Mouse (Mus musculus) G1E (cell line): ENCODE measurements around the gene Cspg4.

ENCODE experiments used
- CTCF ChIP-seq: IDR thresholded peaks from 2 replicates; pipeline ENCODE4 v1.5.1; 2012; ENCODE audit warnings: low read depth, low read length, inconsistent platforms, mixed read lengths
- GATA1 ChIP-seq: IDR thresholded peaks from 2 replicates; pipeline ENCODE4 v1.6.1; 2012; ENCODE audit warnings: borderline replicate concordance, low read length, inconsistent platforms, mixed read lengths

DNA sequence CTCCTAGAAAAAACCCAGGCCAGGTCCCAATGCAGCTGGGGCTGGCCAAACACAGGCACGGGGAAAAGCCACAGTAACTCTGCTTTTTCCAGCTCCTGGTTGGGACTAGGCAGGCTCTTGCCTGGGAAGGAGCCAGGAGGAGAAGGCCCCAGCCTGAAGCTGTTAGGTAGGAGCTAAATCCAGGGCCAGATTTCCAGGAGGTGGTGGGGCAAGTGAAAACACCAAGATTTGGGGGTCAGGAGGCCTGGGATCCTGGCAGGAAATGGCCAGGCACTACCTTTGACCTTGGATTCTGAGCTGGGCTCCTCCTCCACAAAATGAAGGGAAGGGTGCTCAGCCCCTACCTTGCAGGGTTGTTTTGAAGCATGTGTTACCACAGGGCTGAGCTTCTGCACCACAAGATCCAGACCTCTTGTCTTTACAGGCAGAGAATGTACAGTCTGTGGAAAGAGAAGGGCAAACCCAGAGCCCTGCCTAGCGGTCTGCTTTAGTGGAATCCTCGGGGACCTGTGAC, 560 bp upstream of the Cspg4 start, which contains the start of gene Odf3l1:
- TF ChIP-seq CTCF: no peak
- TF ChIP-seq GATA1: no peak
